In genomic region chr7:144271074-144271473, GRCm38 (mm10) we compare ENCODE assay signal across 25 mouse cellular contexts.
DNase-seq lines count a peak whose midpoint lies in the region; ATAC-seq and TF ChIP-seq lines count a peak whose summit lies in the region.
"Had no signal": no experiment of that assay in that cellular context is flagged by ENCODE, and none has a peak within 500 bp of the region (broad histone marks: within the 10 kb centered on the region; RNA-seq: fewer than 3 reads in every experiment).

No protein-coding gene starts in this region.

- no peak overlapping the region for H3K4me2 ChIP-seq in midbrain, postnatal 0 days (ENCODE audit: low read depth, low read length, poor library complexity, severe bottlenecking)
- no peak overlapping the region for H3K4me2 ChIP-seq in midbrain, embryonic 16.5 days (ENCODE audit: low read length)
- H3K4me2 ChIP-seq: embryonic facial prominence, embryonic 13.5 days; forebrain, embryonic 15.5 days; heart, embryonic 15.5 days; limb, embryonic 12.5 days; liver, embryonic 15.5 days; lung, embryonic 14.5 days had no signal

- TF ChIP-seq POLR2A in cerebellum, adult 2 months (IDR thresholded peaks at IDR 0.05; ENCODE audit: borderline replicate concordance, insufficient read depth, low read length) = no peak
- TF ChIP-seq POLR2A in thymus, adult 2 months (IDR thresholded peaks at IDR 0.05; ENCODE audit: control insufficient read depth, extremely low read depth, insufficient read depth, low read length, poor library complexity) = no peak

- H3K27me3 ChIP-seq in midbrain, postnatal 0 days (ENCODE audit: insufficient read depth, low read length) = no peaks in the 10 kb centered on the region
- no peaks in the 10 kb centered on the region for H3K27me3 ChIP-seq in midbrain, embryonic 16.5 days (ENCODE audit: control insufficient read depth, insufficient read depth, low read depth, low read length)
- H3K27me3 ChIP-seq in cerebellum, adult 2 months (ENCODE audit: control insufficient read depth, insufficient read depth, low read length) = no peaks in the 10 kb centered on the region
- H3K27me3 ChIP-seq in thymus, adult 2 months (ENCODE audit: control insufficient read depth, insufficient read depth, low read length) = no peaks in the 10 kb centered on the region
- H3K27me3 ChIP-seq: embryonic facial prominence, embryonic 13.5 days; forebrain, embryonic 15.5 days; heart, embryonic 15.5 days; limb, embryonic 12.5 days; liver, embryonic 15.5 days had no signal

- no peak overlapping the region for H3K27ac ChIP-seq in midbrain, postnatal 0 days (ENCODE audit: low read depth, low read length)
- H3K27ac ChIP-seq in midbrain, embryonic 16.5 days (ENCODE audit: low read length) = no peak overlapping the region
- H3K27ac ChIP-seq in cerebellum, adult 2 months (ENCODE audit: insufficient read depth, low read length) = no peak overlapping the region
- H3K27ac ChIP-seq in thymus, adult 2 months (ENCODE audit: control insufficient read depth, insufficient read depth, low read length) = no peak overlapping the region
- H3K27ac ChIP-seq: embryonic facial prominence, embryonic 13.5 days; forebrain, embryonic 10.5 days; forebrain, embryonic 15.5 days; heart, embryonic 10.5 days; heart, embryonic 15.5 days; limb, embryonic 12.5 days; liver, embryonic 15.5 days; stomach, postnatal 0 days had no signal

- TF ChIP-seq CTCF in midbrain, postnatal 0 days (IDR thresholded peaks at IDR 0.05) = no peak
- TF ChIP-seq CTCF in cerebellum, adult 2 months (IDR thresholded peaks at IDR 0.05; ENCODE audit: borderline replicate concordance, insufficient read depth, low read depth, low read length) = no peak
- TF ChIP-seq CTCF in thymus, adult 2 months (IDR thresholded peaks at IDR 0.05; ENCODE audit: borderline replicate concordance, control insufficient read depth, extremely low read depth, insufficient read depth, low read length, poor library complexity) = no peak

- H3K4me1 ChIP-seq in midbrain, postnatal 0 days (ENCODE audit: insufficient read depth, low read length) = no peaks in the 10 kb centered on the region
- no peaks in the 10 kb centered on the region for H3K4me1 ChIP-seq in midbrain, embryonic 16.5 days (ENCODE audit: control insufficient read depth, insufficient read depth, low read length)
- H3K4me1 ChIP-seq in cerebellum, adult 2 months (ENCODE audit: control insufficient read depth, insufficient read depth, low read length) = peaks cover 10% of the 10 kb centered on the region
- H3K4me1 ChIP-seq in thymus, adult 2 months (replicated peaks; ENCODE audit: control insufficient read depth, insufficient read depth, low read length) = no peaks in the 10 kb centered on the region
- H3K4me1 ChIP-seq: embryonic facial prominence, embryonic 13.5 days; forebrain, embryonic 10.5 days; forebrain, embryonic 15.5 days; heart, embryonic 10.5 days; heart, embryonic 15.5 days; limb, embryonic 12.5 days; liver, embryonic 15.5 days had no signal

- H3K9ac ChIP-seq in midbrain, postnatal 0 days (replicated peaks; ENCODE audit: low read length, poor library complexity, severe bottlenecking) = no peak overlapping the region
- H3K9ac ChIP-seq in midbrain, embryonic 16.5 days (ENCODE audit: low read depth, low read length) = no peak overlapping the region
- H3K9ac ChIP-seq: embryonic facial prominence, embryonic 13.5 days; forebrain, embryonic 15.5 days; heart, embryonic 15.5 days; limb, embryonic 12.5 days; liver, embryonic 15.5 days; lung, embryonic 14.5 days had no signal

- no peak for ATAC-seq in midbrain, postnatal 0 days (ENCODE audit: low FRiP score)
- no peak for ATAC-seq in midbrain, embryonic 16.5 days
- no peak for ATAC-seq in inflammation-experienced regulatory T-cells, adult 6 months
- ATAC-seq: forebrain, embryonic 15.5 days; intestine, postnatal 0 days had no signal

- 85% methylated on average over 2 of the region's 2 CpGs for WGBS in midbrain, postnatal 0 days
- WGBS in midbrain, embryonic 16.5 days = 94% methylated on average over 2 of the region's 2 CpGs
- 8% methylated on average over 2 of the region's 2 CpGs for WGBS in cerebellum, adult 2 months
- WGBS in thymus, adult 2 months = 85% methylated on average over 2 of the region's 2 CpGs

- no peaks in the 10 kb centered on the region for H3K9me3 ChIP-seq in midbrain, postnatal 0 days (ENCODE audit: low read length)
- no peaks in the 10 kb centered on the region for H3K9me3 ChIP-seq in midbrain, embryonic 16.5 days (replicated peaks; ENCODE audit: control insufficient read depth, low read length, poor library complexity, severe bottlenecking)
- H3K9me3 ChIP-seq: embryonic facial prominence, embryonic 13.5 days; forebrain, embryonic 10.5 days; forebrain, embryonic 15.5 days; heart, embryonic 10.5 days; heart, embryonic 15.5 days; limb, embryonic 12.5 days; liver, embryonic 15.5 days had no signal

- H3K36me3 ChIP-seq in midbrain, postnatal 0 days (ENCODE audit: insufficient read depth, low read length) = no peaks in the 10 kb centered on the region
- H3K36me3 ChIP-seq in midbrain, embryonic 16.5 days (ENCODE audit: control insufficient read depth, insufficient read depth, low read length) = no peaks in the 10 kb centered on the region
- no peaks in the 10 kb centered on the region for H3K36me3 ChIP-seq in thymus, adult 2 months (ENCODE audit: control insufficient read depth, insufficient read depth, low read length)
- H3K36me3 ChIP-seq: embryonic facial prominence, embryonic 13.5 days; forebrain, embryonic 10.5 days; forebrain, embryonic 15.5 days; heart, embryonic 10.5 days; heart, embryonic 15.5 days; limb, embryonic 12.5 days; liver, embryonic 15.5 days had no signal

- H3K4me3 ChIP-seq in midbrain, postnatal 0 days (ENCODE audit: low read depth, low read length) = no peak overlapping the region
- H3K4me3 ChIP-seq in midbrain, embryonic 16.5 days (ENCODE audit: low read depth, low read length) = no peak overlapping the region
- H3K4me3 ChIP-seq in cerebellum, adult 2 months (replicated peaks; ENCODE audit: insufficient read depth, low read depth, low read length) = no peak overlapping the region
- H3K4me3 ChIP-seq in thymus, adult 2 months (ENCODE audit: control insufficient read depth, insufficient read depth, low read length) = no peak overlapping the region
- H3K4me3 ChIP-seq: embryonic facial prominence, embryonic 13.5 days; forebrain, embryonic 10.5 days; forebrain, embryonic 15.5 days; heart, embryonic 10.5 days; heart, embryonic 15.5 days; limb, embryonic 12.5 days; liver, embryonic 15.5 days had no signal

- peak; percentile 45 for DNase-seq in midbrain, postnatal 0 days (ENCODE audit: low spot score)
- peak; percentile 85 to 95 for DNase-seq in cerebellum, adult 2 months
- DNase-seq in cerebellum, postnatal 14 days = peak; percentile 74 to 89
- DNase-seq in thymus, adult 2 months = no peak
- DNase-seq: adrenal gland, adult 2 months; adrenal gland, postnatal 36 days; B cell, adult 2 months; kidney, adult 9 months; kidney, postnatal 10 days; layer of hippocampus, postnatal 36 days; lung, embryonic 14.5 days; lung, postnatal 14 days; midbrain, embryonic 14.5 days; spleen, adult 18-20 months had no signal
